ENCODE assay signal across 13 mouse cellular contexts in the genomic region with DNA sequence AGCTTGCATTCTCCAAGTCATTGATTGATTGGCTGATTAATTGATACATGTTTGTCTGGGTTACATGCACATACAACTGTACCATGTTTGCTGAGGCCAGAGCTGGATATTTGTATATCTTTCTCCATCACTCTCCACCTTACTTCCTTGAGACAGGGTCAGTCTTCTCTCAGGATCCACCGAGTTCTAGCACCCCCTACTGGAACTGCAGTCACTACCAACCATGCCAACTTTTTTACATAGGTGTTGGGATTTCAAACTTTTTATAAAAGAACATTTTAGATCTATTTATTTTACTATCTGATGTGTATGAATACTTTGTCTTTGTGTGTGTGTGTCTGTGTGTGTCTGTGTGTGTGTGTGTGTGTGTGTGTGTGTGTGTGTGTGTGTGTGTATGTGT.
A peak's percentile ranks its signal among the peaks of the same experiment; 100 is the strongest.
DNase-seq lines count a peak whose midpoint lies in the region; TF ChIP-seq lines count a peak whose summit lies in the region.
"Had no signal": no experiment of that assay in that cellular context is flagged by ENCODE, and none has a peak within 500 bp of the region (broad histone marks: within the 10 kb centered on the region; RNA-seq: fewer than 3 reads in every experiment).

No protein-coding gene starts in this region.

- H3K27ac ChIP-seq in gastrocnemius, adult 2 months, result no peak overlapping the region
- H3K27ac ChIP-seq in left cerebral cortex, adult 2 months, result no peak overlapping the region
- H3K27ac ChIP-seq in embryonic facial prominence, embryonic 10.5 days (replicated peaks), result no peak overlapping the region
- H3K27ac ChIP-seq: forebrain, embryonic 12.5 days; hindbrain, embryonic 10.5 days; liver, embryonic 15.5 days had no signal

- WGBS in embryonic facial prominence, embryonic 10.5 days, result 7% methylated on average over 1 of the region's 1 CpGs

- H3K4me3 ChIP-seq in gastrocnemius, adult 2 months, result no peak overlapping the region
- H3K4me3 ChIP-seq in left cerebral cortex, adult 2 months, result no peak overlapping the region
- H3K4me3 ChIP-seq in embryonic facial prominence, embryonic 10.5 days, result no peak overlapping the region
- H3K4me3 ChIP-seq: forebrain, embryonic 12.5 days; hindbrain, embryonic 10.5 days; liver, embryonic 15.5 days had no signal

- H3K4me1 ChIP-seq in embryonic facial prominence, embryonic 10.5 days, result peaks cover 20% of the 10 kb centered on the region
- H3K4me1 ChIP-seq: liver, embryonic 15.5 days had no signal

- DNase-seq in gastrocnemius, adult 2 months, result no peak
- DNase-seq in gastrocnemius, postnatal 10 days, result no peak
- DNase-seq in left cerebral cortex, adult 2 months (ENCODE audit: extremely low spot score in 1 of 2, low spot score in 2 of 2), result no peak
- no peak for DNase-seq in left cerebral cortex, adult 18-20 months (ENCODE audit: low spot score in 2 of 2)
- DNase-seq in R1 (ENCODE audit: low read depth, low spot score), result peak; percentile 26
- peak; percentile 34 for DNase-seq in brain, adult 2 months (ENCODE audit: low read depth, low spot score)
- no peak for DNase-seq in embryonic facial prominence, embryonic 10.5 days (ENCODE audit: low spot score)
- DNase-seq: gastrocnemius, postnatal 36 days; kidney, adult 9 months; right cerebral cortex, postnatal 4 days had no signal

- intact Hi-C loops in gastrocnemius, adult 2 months (cut with DNase I), result no loop called here
- intact Hi-C loops in left cerebral cortex, adult 2 months (cut with DNase I), result loop anchor here (5.0 kb wide), 1 partner anchor 123 kb away; a partner anchor contains a TSS

- peaks cover 17% of the 10 kb centered on the region for H3K36me3 ChIP-seq in embryonic facial prominence, embryonic 10.5 days (replicated peaks)
- H3K36me3 ChIP-seq: liver, embryonic 15.5 days had no signal

- no peaks in the 10 kb centered on the region for H3K27me3 ChIP-seq in embryonic facial prominence, embryonic 10.5 days (replicated peaks; ENCODE audit: low read depth, poor library complexity, severe bottlenecking)
- H3K27me3 ChIP-seq: forebrain, embryonic 12.5 days; liver, embryonic 15.5 days had no signal

- TF ChIP-seq CTCF in gastrocnemius, adult 2 months (IDR thresholded peaks at IDR 0.05), result peak; percentile 42
- TF ChIP-seq CTCF in left cerebral cortex, adult 2 months (IDR thresholded peaks at IDR 0.05), result peak; percentile 51

- H3K9me3 ChIP-seq in embryonic facial prominence, embryonic 10.5 days, result peaks cover 4% of the 10 kb centered on the region; the same call in 1 of the 2 replicates
- H3K9me3 ChIP-seq: forebrain, embryonic 12.5 days; liver, embryonic 15.5 days had no signal

Comparison
In these comparisons a context has a peak if more than half of its experiments do, and no peak if none do; other contexts are left out.
1. DNase-seq: peak in R1 (single experiment) and brain, adult 2 months (single experiment); none in gastrocnemius, adult 2 months (single experiment), gastrocnemius, postnatal 10 days (single experiment), left cerebral cortex, adult 2 months (0 of 2), left cerebral cortex, adult 18-20 months (0 of 2) and embryonic facial prominence, embryonic 10.5 days (single experiment).